Mouse (Mus musculus): ENCODE results near the gene Arhgap35. TPM values are rescaled to one million over a fixed set of nuclear protein-coding genes. Genes with fewer than 3 reads are reported as not detected.

Gene Arhgap35
- total and polyA plus RNA-seq, 2 experiments from 2014 or later, result 27.0 to 149 TPM

DNA sequence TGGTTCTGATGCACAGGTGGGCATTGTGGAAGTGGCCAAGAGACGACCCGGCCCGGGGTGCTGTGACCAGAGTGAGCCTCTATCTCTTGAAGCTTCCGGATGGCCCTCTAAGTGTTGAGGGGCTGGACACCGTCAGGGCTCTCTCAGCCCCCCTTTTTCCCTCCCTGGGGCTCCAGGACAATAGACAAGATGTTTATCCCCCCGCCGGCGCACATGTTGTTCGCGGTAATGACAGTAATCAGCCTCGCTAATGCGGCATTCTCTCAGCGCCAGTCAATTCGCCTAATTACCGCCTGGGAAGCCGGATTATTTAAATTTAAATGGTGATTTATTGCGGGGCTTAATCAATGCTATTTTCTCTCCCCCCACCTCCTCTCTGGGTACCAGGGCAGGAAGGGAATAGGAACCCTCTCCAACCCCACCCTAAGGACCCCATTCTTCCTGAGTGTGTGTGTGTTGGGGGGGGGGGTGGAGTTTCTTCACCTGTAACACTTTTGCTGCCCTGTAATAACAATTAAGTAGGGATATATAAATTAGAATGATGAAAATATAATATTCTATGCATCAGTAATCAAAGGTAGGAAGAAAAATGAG lies 142.6 kb downstream of the Arhgap35 start:
- peaks cover 56% of the 10 kb centered on the region for H3K27me3 ChIP-seq (ENCODE audit: insufficient read depth, low read length)
- no peaks in the 10 kb centered on the region for H3K9me3 ChIP-seq (ENCODE audit: low read length)
- no peak overlapping the region for H3K4me3 ChIP-seq (ENCODE audit: low read depth, low read length)
- 5% methylated on average over 17 of the region's 17 CpGs for WGBS
- DNase-seq, result peak; percentile 47
- no peaks in the 10 kb centered on the region for H3K36me3 ChIP-seq (ENCODE audit: insufficient read depth)
- TF ChIP-seq CTCF (IDR thresholded peaks at IDR 0.05; ENCODE audit: low read depth), result no peak
- no peak overlapping the region for H3K9ac ChIP-seq
- no peak overlapping the region for H3K27ac ChIP-seq (ENCODE audit: low read depth, low read length)
- H3K4me1 ChIP-seq (ENCODE audit: insufficient read depth), result peaks cover 7% of the 10 kb centered on the region; the same call in 1 of the 2 replicates
- no peak overlapping the region for H3K4me2 ChIP-seq (ENCODE audit: low read depth)
- peak; percentile 24; the same call in 1 of the 2 replicates for ATAC-seq

DNA sequence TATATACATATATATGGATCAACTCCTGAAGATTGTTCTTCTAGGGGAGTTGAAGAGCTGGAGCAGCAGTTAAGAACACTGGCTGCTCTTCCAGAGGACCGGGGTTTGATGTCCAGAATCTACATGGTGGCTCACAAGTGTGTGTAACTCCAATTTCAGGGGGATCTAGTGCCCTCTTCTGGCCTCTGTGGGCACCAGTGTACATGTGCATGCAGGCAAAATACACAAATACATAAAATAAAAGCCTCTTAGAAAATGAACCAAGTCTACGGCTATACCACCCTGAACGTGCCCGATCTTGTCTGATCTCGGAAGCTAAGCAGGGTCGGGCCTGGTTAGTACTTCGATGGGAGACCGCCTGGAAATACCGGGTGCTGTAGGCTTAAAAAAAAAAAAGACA lies 143.2 kb downstream of the Arhgap35 start:
- Histone ChIP-seq H3K27ac (ENCODE audit: low read depth, low read length) (no peak overlapping the region), H3K9ac (no peak overlapping the region), H3K9me3 (ENCODE audit: low read length) (no peaks in the 10 kb centered on the region), H3K4me1 (ENCODE audit: insufficient read depth) (peaks cover 7% of the 10 kb centered on the region; the same call in 1 of the 2 replicates), H3K27me3 (ENCODE audit: insufficient read depth, low read length) (peaks cover 50% of the 10 kb centered on the region), H3K4me2 (ENCODE audit: low read depth) (no peak overlapping the region), H3K4me3 (ENCODE audit: low read depth, low read length) (no peak overlapping the region), H3K36me3 (ENCODE audit: insufficient read depth) (no peaks in the 10 kb centered on the region)
- ATAC-seq (peak; percentile 32; the same call in 1 of the 2 replicates), DNase-seq (peak; percentile 33)
- 36% methylated on average over 9 of the region's 9 CpGs for WGBS
- peak; percentile 43; the same call in 1 of the 2 replicates for TF ChIP-seq CTCF (IDR thresholded peaks at IDR 0.05; ENCODE audit: low read depth)

DNA sequence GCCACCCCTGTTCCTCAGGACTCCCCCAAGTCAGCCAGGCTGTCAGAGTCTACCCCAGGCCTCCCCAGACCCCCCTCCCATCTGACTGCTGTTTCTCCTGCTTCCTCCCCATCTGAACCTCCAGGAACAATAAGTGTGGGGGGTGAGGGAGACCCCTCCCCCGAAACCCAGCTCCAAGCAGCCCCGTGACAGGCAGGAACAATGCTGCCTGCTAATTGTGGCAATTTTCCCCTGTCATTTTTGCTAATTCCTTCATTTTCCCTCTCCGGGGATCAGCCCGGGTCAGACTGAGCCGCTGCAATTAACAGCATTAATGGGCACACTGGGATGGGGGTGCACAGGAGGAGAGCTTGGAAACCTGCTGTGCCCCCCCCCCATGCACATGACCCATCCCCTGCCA lies 146.7 kb downstream of the Arhgap35 start:
- ATAC-seq, result peak; percentile 40; the same call in 1 of the 2 replicates
- Histone ChIP-seq H3K4me2 (ENCODE audit: low read depth) (no peak overlapping the region), H3K9me3 (ENCODE audit: low read length) (no peaks in the 10 kb centered on the region), H3K27me3 (ENCODE audit: insufficient read depth, low read length) (peaks cover 15% of the 10 kb centered on the region), H3K27ac (ENCODE audit: low read depth, low read length) (no peak overlapping the region), H3K4me1 (ENCODE audit: insufficient read depth) (0 out of 2 replicates have a peak, but pooled peaks cover 3% of the 10 kb centered on the region), H3K36me3 (ENCODE audit: insufficient read depth) (no peaks in the 10 kb centered on the region), H3K4me3 (ENCODE audit: low read depth, low read length) (no peak overlapping the region), H3K9ac (no peak overlapping the region)
- DNase-seq, result peak; percentile 21
- 7% methylated on average over 5 of the region's 5 CpGs for WGBS
- no peak for TF ChIP-seq CTCF (IDR thresholded peaks at IDR 0.05; ENCODE audit: low read depth)

DNA sequence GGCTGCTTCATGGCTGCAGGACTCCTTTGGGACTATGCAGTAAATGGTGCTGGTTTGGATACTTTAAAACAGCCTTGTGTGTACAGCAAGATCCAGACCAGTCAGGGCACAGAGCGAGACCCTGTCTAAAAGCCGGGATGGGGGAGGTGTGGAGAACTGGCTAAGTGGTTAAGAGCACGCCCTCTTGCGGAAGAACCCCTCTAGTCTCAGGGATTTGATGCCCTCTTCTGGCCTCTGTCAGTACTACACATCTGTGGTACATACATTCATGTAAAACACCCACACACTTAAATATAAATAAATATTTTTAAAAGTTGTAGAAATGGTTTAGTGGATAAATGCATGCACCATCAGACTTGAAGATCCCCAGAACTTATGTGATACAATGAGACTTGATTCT lies 148.2 kb downstream of the Arhgap35 start:
- Histone ChIP-seq H3K4me1 (ENCODE audit: insufficient read depth) (0 out of 2 replicates have a peak, but pooled peaks cover 3% of the 10 kb centered on the region), H3K27me3 (ENCODE audit: insufficient read depth, low read length) (peaks cover 11% of the 10 kb centered on the region), H3K9ac (no peak overlapping the region), H3K9me3 (ENCODE audit: low read length) (no peaks in the 10 kb centered on the region), H3K4me2 (ENCODE audit: low read depth) (no peak overlapping the region), H3K36me3 (ENCODE audit: insufficient read depth) (no peaks in the 10 kb centered on the region), H3K4me3 (ENCODE audit: low read depth, low read length) (no peak overlapping the region), H3K27ac (ENCODE audit: low read depth, low read length) (no peak overlapping the region)
- no peak for DNase-seq
- 85% methylated on average over 4 of the region's 4 CpGs for whole genome bisulfite sequencing
- peak; percentile 50; the same call in 1 of the 2 replicates for TF ChIP-seq CTCF (IDR thresholded peaks at IDR 0.05; ENCODE audit: low read depth)
- no peak for ATAC-seq

DNA sequence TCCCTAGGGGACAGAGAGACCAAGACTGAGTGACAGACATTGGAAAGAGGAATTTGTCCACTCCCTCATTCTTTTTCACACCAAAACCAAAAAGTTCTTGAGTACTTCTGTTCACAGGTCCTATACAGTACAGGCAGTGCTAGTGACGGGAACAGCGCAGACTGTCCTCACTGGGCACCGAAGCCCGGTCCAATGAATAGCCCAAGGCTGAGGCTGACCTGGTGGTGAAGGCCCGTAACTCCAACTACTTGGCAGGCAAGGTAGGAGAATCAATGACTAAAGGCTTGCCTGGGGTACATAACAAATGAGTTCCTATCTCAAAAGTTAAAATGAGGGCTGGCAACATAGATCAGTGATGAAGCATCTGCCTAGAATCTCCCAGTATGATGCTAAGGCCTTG lies 149.2 kb downstream of the Arhgap35 start:
- Histone ChIP-seq H3K4me3 (ENCODE audit: low read depth, low read length) (no peak overlapping the region), H3K9ac (no peak overlapping the region), H3K36me3 (ENCODE audit: insufficient read depth) (no peaks in the 10 kb centered on the region), H3K4me1 (ENCODE audit: insufficient read depth) (0 out of 2 replicates have a peak, but pooled peaks cover 3% of the 10 kb centered on the region), H3K27ac (ENCODE audit: low read depth, low read length) (no peak overlapping the region), H3K4me2 (ENCODE audit: low read depth) (no peak overlapping the region), H3K9me3 (ENCODE audit: low read length) (no peaks in the 10 kb centered on the region), H3K27me3 (ENCODE audit: insufficient read depth, low read length) (peaks cover 5% of the 10 kb centered on the region; the same call in 1 of the 2 replicates)
- ATAC-seq (no peak), DNase-seq (no peak)
- WGBS, result 91% methylated on average over 5 of the region's 5 CpGs
- TF ChIP-seq CTCF (IDR thresholded peaks at IDR 0.05; ENCODE audit: low read depth), result no peak

DNA sequence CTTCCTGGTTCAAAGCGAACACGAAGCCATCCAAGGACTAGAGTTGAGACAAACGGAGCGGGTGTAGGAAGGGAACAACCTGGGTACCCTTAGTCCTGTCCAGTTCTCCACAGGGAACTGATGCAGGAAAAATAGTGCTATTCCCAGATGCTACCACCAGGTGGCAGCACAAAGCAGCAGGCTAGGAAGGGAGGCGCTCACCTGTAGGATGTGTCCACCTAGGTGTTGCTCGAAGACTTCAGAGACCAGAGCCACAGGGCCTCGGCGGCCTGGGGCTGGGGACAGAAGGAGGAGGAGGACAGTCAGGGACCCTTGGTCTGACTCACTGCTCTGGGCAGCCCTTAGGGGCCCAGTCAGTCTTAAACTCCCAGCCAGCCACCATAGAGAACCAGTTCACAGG lies 149.6 kb downstream of the Arhgap35 start:
- Histone ChIP-seq H3K4me3 (ENCODE audit: low read depth, low read length) (no peak overlapping the region), H3K4me1 (ENCODE audit: insufficient read depth) (0 out of 2 replicates have a peak, but pooled peaks cover 3% of the 10 kb centered on the region), H3K9ac (no peak overlapping the region), H3K27ac (ENCODE audit: low read depth, low read length) (no peak overlapping the region), H3K9me3 (ENCODE audit: low read length) (no peaks in the 10 kb centered on the region), H3K27me3 (ENCODE audit: insufficient read depth, low read length) (peaks cover 5% of the 10 kb centered on the region; the same call in 1 of the 2 replicates), H3K36me3 (ENCODE audit: insufficient read depth) (no peaks in the 10 kb centered on the region), H3K4me2 (ENCODE audit: low read depth) (no peak overlapping the region)
- peak; percentile 94 for TF ChIP-seq CTCF (IDR thresholded peaks at IDR 0.05; ENCODE audit: low read depth)
- 10% methylated on average over 8 of the region's 8 CpGs for WGBS
- no peak for ATAC-seq
- DNase-seq, result peak; percentile 72

DNA sequence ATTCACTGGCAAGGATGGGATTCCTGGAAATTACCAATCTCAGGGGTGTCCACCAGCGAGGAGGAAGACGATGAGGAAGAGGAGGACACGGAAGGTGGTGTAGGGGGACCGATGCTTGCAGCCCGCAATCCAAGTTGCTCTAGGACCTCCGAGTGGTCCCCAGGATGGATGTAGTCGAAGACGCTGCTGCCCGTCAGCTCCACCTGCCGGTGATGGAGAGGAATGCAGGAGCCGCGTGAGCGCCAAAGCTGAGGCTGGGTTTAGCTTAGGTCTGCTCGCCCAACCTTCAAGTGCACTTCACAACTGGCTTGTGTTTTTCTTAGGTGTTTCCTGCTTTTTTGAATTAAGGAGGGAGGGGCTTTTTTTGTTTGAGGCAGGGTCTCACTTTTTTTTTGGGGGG lies 151.6 kb downstream of the Arhgap35 start:
- no peaks in the 10 kb centered on the region for H3K9me3 ChIP-seq (ENCODE audit: low read length)
- DNase-seq, result peak; percentile 88
- no peak overlapping the region for H3K9ac ChIP-seq
- no peak overlapping the region for H3K4me2 ChIP-seq (ENCODE audit: low read depth)
- H3K36me3 ChIP-seq (ENCODE audit: insufficient read depth), result no peaks in the 10 kb centered on the region
- peak; percentile 70 for ATAC-seq
- peak; percentile 94 for TF ChIP-seq CTCF (IDR thresholded peaks at IDR 0.05; ENCODE audit: low read depth)
- H3K4me3 ChIP-seq (ENCODE audit: low read depth, low read length), result no peak overlapping the region
- 0 out of 2 replicates have a peak, but pooled peaks cover 2% of the 10 kb centered on the region for H3K4me1 ChIP-seq (ENCODE audit: insufficient read depth)
- 2% methylated on average over 14 of the region's 14 CpGs for WGBS
- H3K27ac ChIP-seq (ENCODE audit: low read depth, low read length), result no peak overlapping the region
- no peaks in the 10 kb centered on the region; the same call in 1 of the 2 replicates for H3K27me3 ChIP-seq (ENCODE audit: insufficient read depth, low read length)

All from forebrain, postnatal 0 days (tissue).